Mouse (Mus musculus): Measurements from ENCODE around the gene Crabp2. TPM values are rescaled to one million over a fixed set of nuclear protein-coding genes. Genes with fewer than 3 reads are reported as not detected.

The Crabp2 gene
- total and polyA plus RNA-seq, 3 experiments: 0.38 to 1.0 TPM; not detected in 1

- no peaks in the 10 kb centered on the region for H3K79me2 ChIP-seq (replicated peaks; ENCODE audit: control insufficient read depth, extremely low read depth, insufficient read depth, poor library complexity, severe bottlenecking)
- no peaks in the 10 kb centered on the region for H3K4me1 ChIP-seq (ENCODE audit: control insufficient read depth in 1 of 2, insufficient read depth in 2 of 2)
- no peaks in the 10 kb centered on the region for H3K9me3 ChIP-seq (replicated peaks; ENCODE audit: low read length)
- dilution Hi-C loops (cut with MboI; ENCODE audit: extremely low pct_ligation_motif_present, extremely low pct_unique_long_range_greater_than_20kb, low sequenced_read_pairs): no loop called here
- no peak overlapping the region for H3K9ac ChIP-seq (ENCODE audit: insufficient read depth, low read depth)
- no peak overlapping the region for H3K4me3 ChIP-seq (replicated peaks in 1 of 3; ENCODE audit: low read depth in 2 of 3, low read length in 2 of 3, poor library complexity in 1 of 3)
- TF ChIP-seq BHLHE40 (IDR thresholded peaks at IDR 0.05; ENCODE audit: low read depth, low read length): no peak
- TF ChIP-seq JUN (IDR thresholded peaks at IDR 0.05; ENCODE audit: insufficient read depth, low read depth, low read length): no peak
- TF ChIP-seq RAD21 (IDR thresholded peaks at IDR 0.05; ENCODE audit: low read depth, low read length): no peak
- no peak for TF ChIP-seq IRF4 (IDR thresholded peaks at IDR 0.05; ENCODE audit: low read depth, low read length)
- TF ChIP-seq ELF1 (IDR thresholded peaks at IDR 0.05; ENCODE audit: low read depth, low read length): no peak
- no peak for TF ChIP-seq MYC (IDR thresholded peaks at IDR 0.05; ENCODE audit: low read depth, low read length)
- no peak for TF ChIP-seq USF2 (conservative IDR thresholded peaks at IDR 0.05; ENCODE audit: low read depth, low read length)
- TF ChIP-seq MEF2A (IDR thresholded peaks at IDR 0.05; ENCODE audit: borderline replicate concordance, low read depth, low read length): no peak
- no peak for TF ChIP-seq USF1 (IDR thresholded peaks at IDR 0.05; ENCODE audit: low read depth, low read length)
- no peak for TF ChIP-seq MAX (IDR thresholded peaks at IDR 0.05; ENCODE audit: low read length)
- TF ChIP-seq MXI1 (IDR thresholded peaks at IDR 0.05; ENCODE audit: low read depth, low read length): no peak
- peaks cover 29 to 58% of the 10 kb centered on the region in 2 experiments for H3K36me3 ChIP-seq (replicated peaks in 1 of 2; ENCODE audit: control insufficient read depth in 1 of 2, insufficient read depth in 1 of 2, low read length in 1 of 2)
- in situ Hi-C loops (cut with MboI; ENCODE audit: low pct_ligation_motif_present, low pct_unique_long_range_greater_than_20kb, low sequenced_read_pairs): loop anchor here (5.0 kb wide), 1 partner anchor 32 kb away; no protein-coding TSS in a partner anchor
- DNase-seq (ENCODE audit: extremely low read depth): no peak
- H3K4me2 ChIP-seq (ENCODE audit: insufficient read depth, low read depth, poor library complexity, severe bottlenecking): no peak overlapping the region
- no peak overlapping the region for H3K27ac ChIP-seq (ENCODE audit: insufficient read depth, low read depth)
- no peaks in the 10 kb centered on the region for H3K27me3 ChIP-seq (replicated peaks)
Observed at GRCm38 (mm10) chr3:87944838-87945600, 3.4 kb upstream of the Crabp2 start.

- Histone ChIP-seq H3K9me3 (replicated peaks; ENCODE audit: low read length) (no peaks in the 10 kb centered on the region), H3K27ac (ENCODE audit: insufficient read depth, low read depth) (no peak overlapping the region), H3K27me3 (replicated peaks) (no peaks in the 10 kb centered on the region), H3K4me3 (replicated peaks in 1 of 3; ENCODE audit: low read depth in 2 of 3, low read length in 2 of 3, poor library complexity in 1 of 3) (no peak overlapping the region), H3K36me3 (replicated peaks in 1 of 2; ENCODE audit: control insufficient read depth in 1 of 2, insufficient read depth in 1 of 2, low read length in 1 of 2) (peaks cover 24 to 51% of the 10 kb centered on the region in 2 experiments), H3K4me1 (ENCODE audit: control insufficient read depth in 1 of 2, insufficient read depth in 2 of 2) (no peaks in the 10 kb centered on the region), H3K9ac (ENCODE audit: insufficient read depth, low read depth) (no peak overlapping the region), H3K4me2 (ENCODE audit: insufficient read depth, low read depth, poor library complexity, severe bottlenecking) (no peak overlapping the region), H3K79me2 (replicated peaks; ENCODE audit: control insufficient read depth, extremely low read depth, insufficient read depth, poor library complexity, severe bottlenecking) (no peaks in the 10 kb centered on the region)
- in situ Hi-C loops (cut with MboI; ENCODE audit: low pct_ligation_motif_present, low pct_unique_long_range_greater_than_20kb, low sequenced_read_pairs): no loop called here
- no peak for DNase-seq (ENCODE audit: extremely low read depth)
- dilution Hi-C loops (cut with MboI; ENCODE audit: extremely low pct_ligation_motif_present, extremely low pct_unique_long_range_greater_than_20kb, low sequenced_read_pairs): no loop called here
- TF ChIP-seq UBTF (IDR thresholded peaks at IDR 0.05; ENCODE audit: low read depth, low read length) (no peak), NRF1 (IDR thresholded peaks at IDR 0.05; ENCODE audit: low read depth, low read length) (no peak), JUN (IDR thresholded peaks at IDR 0.05; ENCODE audit: insufficient read depth, low read depth, low read length) (no peak), JUND (conservative IDR thresholded peaks at IDR 0.05; ENCODE audit: low read depth, low read length) (no peak), MAZ (IDR thresholded peaks at IDR 0.05; ENCODE audit: low read depth, low read length) (no peak), SMC3 (IDR thresholded peaks at IDR 0.05; ENCODE audit: low read depth, low read length) (no peak), RAD21 (IDR thresholded peaks at IDR 0.05; ENCODE audit: low read depth, low read length) (no peak), TBP (conservative IDR thresholded peaks at IDR 0.05; ENCODE audit: low read depth, low read length) (no peak), RCOR1 (conservative IDR thresholded peaks at IDR 0.05; ENCODE audit: low read depth, low read length) (no peak), ETS1 (conservative IDR thresholded peaks at IDR 0.05; ENCODE audit: low read depth, low read length) (no peak), ZKSCAN1 (IDR thresholded peaks at IDR 0.05; ENCODE audit: borderline replicate concordance, low read depth, low read length) (no peak), CHD1 (IDR thresholded peaks at IDR 0.05; ENCODE audit: low read depth, low read length) (no peak), ZNF384 (IDR thresholded peaks at IDR 0.05; ENCODE audit: low read depth, low read length) (no peak), MAFK (IDR thresholded peaks at IDR 0.05; ENCODE audit: insufficient replicate concordance, low read length) (no peak), PAX5 (IDR thresholded peaks at IDR 0.05; ENCODE audit: low read length) (no peak), USF2 (conservative IDR thresholded peaks at IDR 0.05; ENCODE audit: low read depth, low read length) (no peak), CHD2 (IDR thresholded peaks at IDR 0.05; ENCODE audit: low read length) (no peak), EP300 (IDR thresholded peaks at IDR 0.05; ENCODE audit: low read length) (no peak), ZMIZ1 (IDR thresholded peaks at IDR 0.05; ENCODE audit: low read depth, low read length) (no peak)
Observed at GRCm38 (mm10) chr3:87945781-87946540, 2.5 kb upstream of the Crabp2 start.
